Mouse (Mus musculus): ENCODE results near the gene Ppp2r2d. TPM values are rescaled to one million over a fixed set of nuclear protein-coding genes. Genes with fewer than 3 reads are reported as not detected.
A peak's percentile ranks its signal among the peaks of the same experiment; 100 is the strongest.

The Ppp2r2d gene
- polyA plus RNA-seq, 1 experiment from 2014 or later = 40.5 TPM

- Histone ChIP-seq H3K36me3 (ENCODE audit: control insufficient read depth, insufficient read depth, low read length) (peaks cover 14% of the 10 kb centered on the region), H3K9me3 (ENCODE audit: control insufficient read depth, low read length) (no peaks in the 10 kb centered on the region), H3K4me2 (ENCODE audit: low read depth, low read length) (no peak overlapping the region), H3K27ac (replicated peaks; ENCODE audit: low read depth, low read length) (no peak overlapping the region), H3K27me3 (replicated peaks; ENCODE audit: control insufficient read depth, insufficient read depth, low read length) (no peaks in the 10 kb centered on the region), H3K4me1 (ENCODE audit: control insufficient read depth, insufficient read depth, low read length) (no peaks in the 10 kb centered on the region), H3K4me3 (ENCODE audit: low read depth, low read length) (no peak overlapping the region), H3K9ac (ENCODE audit: low read depth, low read length) (no peak overlapping the region)
- ATAC-seq (ENCODE audit: low read depth) = no peak
- peak; percentile 27 for DNase-seq (ENCODE audit: low spot score)
- 88% methylated on average over 3 of the region's 3 CpGs for WGBS
Observed at GRCm38 (mm10) chr7:138835028-138835427, 10.9 kb upstream of the Ppp2r2d start.

- Histone ChIP-seq H3K27ac (replicated peaks; ENCODE audit: low read depth, low read length) (peak overlapping the region; percentile 55; the same call in 1 of the 2 replicates), H3K9me3 (ENCODE audit: control insufficient read depth, low read length) (no peaks in the 10 kb centered on the region), H3K27me3 (replicated peaks; ENCODE audit: control insufficient read depth, insufficient read depth, low read length) (no peaks in the 10 kb centered on the region), H3K36me3 (ENCODE audit: control insufficient read depth, insufficient read depth, low read length) (peaks cover 11% of the 10 kb centered on the region), H3K9ac (ENCODE audit: low read depth, low read length) (0 out of 2 replicates have a peak overlapping the region, but pooled peaks have one; percentile 19), H3K4me3 (ENCODE audit: low read depth, low read length) (no peak overlapping the region), H3K4me2 (ENCODE audit: low read depth, low read length) (no peak overlapping the region), H3K4me1 (ENCODE audit: control insufficient read depth, insufficient read depth, low read length) (peaks cover 22% of the 10 kb centered on the region)
- peak; percentile 91 for DNase-seq (ENCODE audit: low spot score)
- WGBS = 25% methylated on average over 4 of the region's 4 CpGs
- ATAC-seq (ENCODE audit: low read depth) = peak; percentile 64
Observed at GRCm38 (mm10) chr7:138840594-138841021, 5.3 kb upstream of the Ppp2r2d start.

GRCm38 (mm10) chr7:138841436-138842151, 4.3 kb upstream of the Ppp2r2d start:
- H3K36me3 ChIP-seq (ENCODE audit: control insufficient read depth, insufficient read depth, low read length) = peaks cover 1% of the 10 kb centered on the region
- H3K27ac ChIP-seq (replicated peaks; ENCODE audit: low read depth, low read length) = no peak overlapping the region
- no peak for DNase-seq (ENCODE audit: low spot score)
- no peak overlapping the region for H3K4me2 ChIP-seq (ENCODE audit: low read depth, low read length)
- 86% methylated on average over 3 of the region's 3 CpGs for WGBS
- H3K9me3 ChIP-seq (ENCODE audit: control insufficient read depth, low read length) = no peaks in the 10 kb centered on the region
- no peak overlapping the region for H3K4me3 ChIP-seq (ENCODE audit: low read depth, low read length)
- ATAC-seq (ENCODE audit: low read depth) = no peak
- no peaks in the 10 kb centered on the region for H3K27me3 ChIP-seq (replicated peaks; ENCODE audit: control insufficient read depth, insufficient read depth, low read length)
- peaks cover 22% of the 10 kb centered on the region for H3K4me1 ChIP-seq (ENCODE audit: control insufficient read depth, insufficient read depth, low read length)
- H3K9ac ChIP-seq (ENCODE audit: low read depth, low read length) = no peak overlapping the region

- 0 out of 2 replicates have a peak overlapping the region, but pooled peaks have one; percentile 3 for H3K9ac ChIP-seq (ENCODE audit: low read depth, low read length)
- H3K4me1 ChIP-seq (ENCODE audit: control insufficient read depth, insufficient read depth, low read length) = peaks cover 37% of the 10 kb centered on the region
- peaks cover 6% of the 10 kb centered on the region for H3K36me3 ChIP-seq (ENCODE audit: control insufficient read depth, insufficient read depth, low read length)
- no peaks in the 10 kb centered on the region for H3K9me3 ChIP-seq (ENCODE audit: control insufficient read depth, low read length)
- H3K4me2 ChIP-seq (ENCODE audit: low read depth, low read length) = no peak overlapping the region
- DNase-seq (ENCODE audit: low spot score) = no peak
- H3K27me3 ChIP-seq (replicated peaks; ENCODE audit: control insufficient read depth, insufficient read depth, low read length) = no peaks in the 10 kb centered on the region
- no peak overlapping the region for H3K27ac ChIP-seq (replicated peaks; ENCODE audit: low read depth, low read length)
- WGBS = 90% methylated on average over 4 of the region's 4 CpGs
- H3K4me3 ChIP-seq (ENCODE audit: low read depth, low read length) = no peak overlapping the region
- ATAC-seq (ENCODE audit: low read depth) = no peak
Observed at GRCm38 (mm10) chr7:138843421-138843820, 2.5 kb upstream of the Ppp2r2d start.

- peak overlapping the region; percentile 85 for H3K4me2 ChIP-seq (ENCODE audit: low read depth, low read length)
- H3K36me3 ChIP-seq (ENCODE audit: control insufficient read depth, insufficient read depth, low read length) = peaks cover 12% of the 10 kb centered on the region
- no peak overlapping the region for H3K27ac ChIP-seq (replicated peaks; ENCODE audit: low read depth, low read length)
- no peak for DNase-seq (ENCODE audit: low spot score)
- H3K9me3 ChIP-seq (ENCODE audit: control insufficient read depth, low read length) = no peaks in the 10 kb centered on the region
- 44% methylated on average over 8 of the region's 8 CpGs for WGBS
- H3K4me3 ChIP-seq (ENCODE audit: low read depth, low read length) = peak overlapping the region; percentile 97
- H3K9ac ChIP-seq (ENCODE audit: low read depth, low read length) = peak overlapping the region; percentile 32; the same call in 1 of the 2 replicates
- ATAC-seq (ENCODE audit: low read depth) = no peak
- peaks cover 37% of the 10 kb centered on the region for H3K4me1 ChIP-seq (ENCODE audit: control insufficient read depth, insufficient read depth, low read length)
- H3K27me3 ChIP-seq (replicated peaks; ENCODE audit: control insufficient read depth, insufficient read depth, low read length) = no peaks in the 10 kb centered on the region
Observed at GRCm38 (mm10) chr7:138845111-138845510, 768 bp upstream of the Ppp2r2d start.

GRCm38 (mm10) chr7:138846502-138846991, 668 bp downstream of the Ppp2r2d start:
- under 1% methylated on average over 13 of the region's 61 CpGs for WGBS
- peaks cover 15% of the 10 kb centered on the region for H3K36me3 ChIP-seq (ENCODE audit: control insufficient read depth, insufficient read depth, low read length)
- H3K27me3 ChIP-seq (replicated peaks; ENCODE audit: control insufficient read depth, insufficient read depth, low read length) = no peaks in the 10 kb centered on the region
- H3K9me3 ChIP-seq (ENCODE audit: control insufficient read depth, low read length) = no peaks in the 10 kb centered on the region
- peaks cover 33% of the 10 kb centered on the region for H3K4me1 ChIP-seq (ENCODE audit: control insufficient read depth, insufficient read depth, low read length)
- ATAC-seq (ENCODE audit: low read depth) = peak; percentile 82
- H3K4me2 ChIP-seq (ENCODE audit: low read depth, low read length) = peak overlapping the region; percentile 85
- H3K4me3 ChIP-seq (ENCODE audit: low read depth, low read length) = peak overlapping the region; percentile 97
- peak; percentile 23 for DNase-seq (ENCODE audit: low spot score)
- peak overlapping the region; percentile 93 for H3K27ac ChIP-seq (replicated peaks; ENCODE audit: low read depth, low read length)
- H3K9ac ChIP-seq (ENCODE audit: low read depth, low read length) = peak overlapping the region; percentile 98

- H3K4me2 ChIP-seq (ENCODE audit: low read depth, low read length) = peak overlapping the region; percentile 85
- DNase-seq (ENCODE audit: low spot score) = no peak
- ATAC-seq (ENCODE audit: low read depth) = no peak
- no peaks in the 10 kb centered on the region for H3K27me3 ChIP-seq (replicated peaks; ENCODE audit: control insufficient read depth, insufficient read depth, low read length)
- H3K27ac ChIP-seq (replicated peaks; ENCODE audit: low read depth, low read length) = no peak overlapping the region
- H3K4me3 ChIP-seq (ENCODE audit: low read depth, low read length) = peak overlapping the region; percentile 97
- H3K9me3 ChIP-seq (ENCODE audit: control insufficient read depth, low read length) = no peaks in the 10 kb centered on the region
- H3K4me1 ChIP-seq (ENCODE audit: control insufficient read depth, insufficient read depth, low read length) = peaks cover 33% of the 10 kb centered on the region
- H3K36me3 ChIP-seq (ENCODE audit: control insufficient read depth, insufficient read depth, low read length) = peaks cover 24% of the 10 kb centered on the region
- 41% methylated on average over 13 of the region's 13 CpGs for WGBS
- H3K9ac ChIP-seq (ENCODE audit: low read depth, low read length) = peak overlapping the region; percentile 98
Observed at GRCm38 (mm10) chr7:138847316-138848027, 1.6 kb downstream of the Ppp2r2d start.

GRCm38 (mm10) chr7:138848028-138848920, 2.4 kb downstream of the Ppp2r2d start:
- H3K36me3 ChIP-seq (ENCODE audit: control insufficient read depth, insufficient read depth, low read length) = peaks cover 29% of the 10 kb centered on the region
- no peaks in the 10 kb centered on the region for H3K27me3 ChIP-seq (replicated peaks; ENCODE audit: control insufficient read depth, insufficient read depth, low read length)
- H3K4me1 ChIP-seq (ENCODE audit: control insufficient read depth, insufficient read depth, low read length) = peaks cover 33% of the 10 kb centered on the region
- DNase-seq (ENCODE audit: low spot score) = no peak
- peak overlapping the region; percentile 98; the same call in 1 of the 2 replicates for H3K9ac ChIP-seq (ENCODE audit: low read depth, low read length)
- no peak overlapping the region for H3K27ac ChIP-seq (replicated peaks; ENCODE audit: low read depth, low read length)
- H3K4me3 ChIP-seq (ENCODE audit: low read depth, low read length) = peak overlapping the region; percentile 97
- no peaks in the 10 kb centered on the region for H3K9me3 ChIP-seq (ENCODE audit: control insufficient read depth, low read length)
- peak overlapping the region; percentile 85 for H3K4me2 ChIP-seq (ENCODE audit: low read depth, low read length)
- no peak for ATAC-seq (ENCODE audit: low read depth)
- WGBS = 80% methylated on average over 7 of the region's 7 CpGs

Data from embryonic facial prominence, embryonic 14.5 days (tissue).